17 mouse cellular contexts compared by ENCODE assay signal in the genomic region with DNA sequence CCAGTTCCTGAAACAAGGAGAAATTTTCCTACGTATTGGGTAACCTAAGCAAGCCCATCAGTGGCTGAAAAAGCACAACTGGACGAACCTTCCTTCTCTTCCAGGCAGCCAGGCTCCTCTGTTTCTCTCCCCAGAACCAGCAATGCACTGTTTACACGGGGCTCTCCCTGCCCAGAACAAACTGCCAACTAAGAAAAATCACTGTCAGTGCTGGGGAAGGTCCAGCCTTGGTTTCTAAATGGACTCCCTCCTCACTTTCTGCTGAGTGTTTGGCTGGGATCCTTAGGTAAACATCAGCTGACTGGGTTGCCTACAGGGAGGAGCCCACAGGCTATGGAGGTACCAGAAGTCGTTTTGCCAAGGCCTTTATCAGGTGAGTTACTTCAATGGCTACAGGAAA.
"Had no signal": no experiment of that assay in that cellular context is flagged by ENCODE, and none has a peak within 500 bp of the region (broad histone marks: within the 10 kb centered on the region; RNA-seq: fewer than 3 reads in every experiment).

No protein-coding gene starts in this region.

- H3K9ac ChIP-seq: limb, embryonic 12.5 days; liver, embryonic 14.5 days; liver, postnatal 0 days; lung, embryonic 15.5 days; midbrain, embryonic 12.5 days; midbrain, embryonic 15.5 days had no signal

- ATAC-seq: intestine, postnatal 0 days; liver, postnatal 0 days; midbrain, embryonic 15.5 days had no signal

- H3K27me3 ChIP-seq: limb, embryonic 12.5 days; lung, embryonic 15.5 days; midbrain, embryonic 12.5 days; midbrain, embryonic 15.5 days had no signal

- H3K4me2 ChIP-seq: limb, embryonic 12.5 days; lung, embryonic 15.5 days; midbrain, embryonic 12.5 days; midbrain, embryonic 15.5 days had no signal

- H3K4me3 ChIP-seq: left cerebral cortex, adult 2 months; limb, embryonic 12.5 days; lung, embryonic 15.5 days; midbrain, embryonic 12.5 days; midbrain, embryonic 15.5 days had no signal

- H3K9me3 ChIP-seq: limb, embryonic 12.5 days; lung, embryonic 15.5 days; midbrain, embryonic 12.5 days; midbrain, embryonic 15.5 days had no signal

- H3K27ac ChIP-seq: kidney, postnatal 0 days; left cerebral cortex, adult 2 months; limb, embryonic 12.5 days; liver, embryonic 14.5 days; lung, embryonic 15.5 days; macrophage; midbrain, embryonic 12.5 days; midbrain, embryonic 15.5 days had no signal

- DNase-seq: kidney, adult 2 months; kidney, postnatal 25 days; layer of hippocampus, postnatal 36 days; liver; liver, postnatal 0 days; thymus, adult 2 months; thymus, postnatal 14 days; thymus, postnatal 4 days had no signal

- H3K36me3 ChIP-seq: limb, embryonic 12.5 days; lung, embryonic 15.5 days; midbrain, embryonic 12.5 days; midbrain, embryonic 15.5 days had no signal
